Mouse (Mus musculus) intestine, postnatal 0 days (tissue): Measurements from ENCODE around the gene Il31ra. TPM values are rescaled to one million over a fixed set of nuclear protein-coding genes. Genes with fewer than 3 reads are reported as not detected.

Experiments
- ATAC-seq: fragments of 200-750 bp; cut with Nextera tagmentation; 2 replicates; pipeline ENCODE4 v1.8.0; 2017; ENCODE audit warnings: mild to moderate bottlenecking, moderate TSS enrichment, moderate library complexity
- H3K27ac ChIP-seq: fragments of 300-500 bp; sonication (generic); 2 replicates; pipeline ENCODE4 v1.5.1; 2014; ENCODE audit warnings: mild to moderate bottlenecking, low read depth, low read length, moderate library complexity
- H3K27me3 ChIP-seq: fragments of 300-500 bp; sonication (generic); replicated peaks from 2 replicates; pipeline ENCODE4 v1.6.1; 2014; ENCODE audit warnings: low read length, mixed read lengths; ENCODE audit not compliant: control insufficient read depth, insufficient read depth
- H3K36me3 ChIP-seq: fragments of 300-500 bp; sonication (generic); 2 replicates; pipeline ENCODE4 v1.6.1; 2014; ENCODE audit warnings: mild to moderate bottlenecking, moderate library complexity; ENCODE audit not compliant: control insufficient read depth, insufficient read depth
- H3K4me1 ChIP-seq: fragments of 300-500 bp; sonication (generic); replicated peaks from 2 replicates; pipeline ENCODE4 v1.6.1; 2014; ENCODE audit warnings: antibody characterized with exemption, low read length, mixed read lengths; ENCODE audit not compliant: control insufficient read depth, insufficient read depth
- H3K4me2 ChIP-seq: fragments of 300-500 bp; sonication (generic); replicated peaks from 2 replicates; pipeline ENCODE4 v1.6.1; 2014; ENCODE audit warnings: low read depth, mild to moderate bottlenecking, moderate library complexity
- H3K4me3 ChIP-seq: fragments of 300-500 bp; sonication (generic); 2 replicates; pipeline ENCODE4 v1.5.1; 2014; ENCODE audit warnings: low read depth, low read length
- H3K9ac ChIP-seq: fragments of 300-500 bp; sonication (generic); 2 replicates; pipeline ENCODE4 v1.6.1; 2014; ENCODE audit warnings: mild to moderate bottlenecking, low read depth, low read length
- H3K9me3 ChIP-seq: fragments of 300-500 bp; sonication (generic); 2 replicates; pipeline ENCODE4 v1.6.1; 2016; ENCODE audit warnings: mixed run types; ENCODE audit not compliant: control insufficient read depth
- CTCF ChIP-seq: sonication (generic); IDR thresholded peaks from 2 replicates; pipeline ENCODE4 v1.5.1; 2016; ENCODE audit warnings: low read depth, mild to moderate bottlenecking, control low read depth, antibody characterized with exemption, moderate library complexity
- WGBS: fragments of 180-500 bp; shearing (Covaris S2); extraction: QIAGEN DNeasy Blood & Tissue Kit; methylation state at CpG from one replicate; pipeline ENCODE4 v1.1.7; 2014; 5-methylcytosine and 5-hydroxymethylcytosine counted together
- polyA plus RNA-seq: library from polyadenylated mRNA; unstranded; fragments of >200 nt; fragmentation: Nextera tagmentation; extraction: Ambion mirVana; gene quantifications from 2 replicates; pipeline ENCODE4 v1.2.1, GENCODE M21; 2015

The Il31ra gene
- polyA plus RNA-seq, 1 experiment from 2014 or later: 0.22 TPM

- Histone ChIP-seq H3K4me2 (no peak overlapping the region), H3K36me3 (no peaks in the 10 kb centered on the region), H3K9me3 (no peaks in the 10 kb centered on the region), H3K4me3 (no peak overlapping the region), H3K4me1 (no peaks in the 10 kb centered on the region), H3K27me3 (no peaks in the 10 kb centered on the region), H3K27ac (no peak overlapping the region), H3K9ac (no peak overlapping the region)
- no peak for ATAC-seq
- WGBS: 58% methylated on average over 7 of the region's 7 CpGs
- TF ChIP-seq CTCF: no peak
Measured at GRCm38 (mm10) chr13:112623656-112624055, 29.5 kb upstream of the Il31ra start.

GRCm38 (mm10) chr13:112621592-112621991, 27.4 kb upstream of the Il31ra start:
- peak; percentile 52 for TF ChIP-seq CTCF
- no peak overlapping the region for H3K9ac ChIP-seq
- H3K9me3 ChIP-seq: no peaks in the 10 kb centered on the region

DNA sequence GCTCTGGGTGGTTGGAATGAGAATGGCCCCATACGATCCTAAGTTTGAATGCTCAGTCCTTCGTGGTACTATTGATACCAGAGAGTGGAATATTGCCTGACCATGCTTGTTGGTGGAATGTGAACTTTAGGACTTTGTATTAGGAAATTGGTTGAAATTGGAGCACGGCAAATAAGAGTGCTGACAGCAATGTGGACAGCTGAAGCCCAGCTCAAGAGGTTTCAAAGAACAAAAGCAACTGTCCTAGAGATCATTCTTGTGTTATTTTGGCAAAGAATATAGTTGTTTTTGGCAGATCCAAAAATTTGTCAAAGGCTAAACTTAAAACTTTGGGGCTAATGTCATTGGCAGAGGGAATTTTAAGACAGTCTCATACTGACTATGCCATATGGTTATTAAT, 14.4 kb upstream of the Il31ra start:
- Histone ChIP-seq H3K36me3 (no peaks in the 10 kb centered on the region), H3K27ac (no peak overlapping the region), H3K4me3 (no peak overlapping the region), H3K4me1 (no peaks in the 10 kb centered on the region), H3K27me3 (no peaks in the 10 kb centered on the region), H3K4me2 (no peak overlapping the region), H3K9ac (no peak overlapping the region), H3K9me3 (no peaks in the 10 kb centered on the region)
- ATAC-seq: no peak
- 75% methylated on average over 3 of the region's 3 CpGs for WGBS
- TF ChIP-seq CTCF: no peak

More at GRCm38 (mm10) chr13:112621592-112621991, 27.4 kb upstream of the Il31ra start:
- ATAC-seq: no peak
- no peaks in the 10 kb centered on the region for H3K4me1 ChIP-seq
- 53% methylated on average over 3 of the region's 3 CpGs for WGBS
- H3K27ac ChIP-seq: no peak overlapping the region
- no peaks in the 10 kb centered on the region for H3K27me3 ChIP-seq
- no peaks in the 10 kb centered on the region for H3K36me3 ChIP-seq
- H3K4me3 ChIP-seq: no peak overlapping the region
- no peak overlapping the region for H3K4me2 ChIP-seq

DNA sequence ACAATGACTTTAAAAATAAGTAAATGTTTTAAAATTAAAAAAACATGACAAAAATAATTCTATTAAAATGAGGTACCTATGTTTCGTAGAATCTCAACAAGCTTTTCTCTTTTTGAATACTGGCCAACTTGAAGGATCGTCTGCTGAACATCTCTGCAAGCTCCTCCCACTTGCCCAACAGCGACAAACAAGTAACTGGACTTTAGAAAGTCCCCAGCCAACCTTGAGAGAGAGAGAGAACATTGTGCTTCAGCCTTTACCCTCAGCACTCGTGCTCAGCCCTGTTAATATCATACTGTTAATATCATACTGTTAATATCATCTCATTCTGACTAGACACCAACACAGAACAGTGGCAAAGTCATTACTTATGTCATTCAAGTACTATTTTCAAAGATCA, 10.3 kb upstream of the Il31ra start:
- Histone ChIP-seq H3K9ac (no peak overlapping the region), H3K4me2 (no peak overlapping the region), H3K27me3 (no peaks in the 10 kb centered on the region), H3K4me1 (no peaks in the 10 kb centered on the region), H3K4me3 (no peak overlapping the region), H3K27ac (no peak overlapping the region), H3K9me3 (no peaks in the 10 kb centered on the region), H3K36me3 (no peaks in the 10 kb centered on the region)
- no peak for TF ChIP-seq CTCF
- ATAC-seq: no peak
- WGBS: 48% methylated on average over 4 of the region's 4 CpGs

- Histone ChIP-seq H3K27ac (no peak overlapping the region), H3K9me3 (no peaks in the 10 kb centered on the region), H3K9ac (no peak overlapping the region), H3K27me3 (no peaks in the 10 kb centered on the region), H3K4me3 (no peak overlapping the region), H3K4me1 (no peaks in the 10 kb centered on the region), H3K36me3 (no peaks in the 10 kb centered on the region), H3K4me2 (no peak overlapping the region)
- TF ChIP-seq CTCF: no peak
- WGBS: 89% methylated on average over 1 of the region's 1 CpGs
- no peak for ATAC-seq
Measured at GRCm38 (mm10) chr13:112603839-112604238, 9.7 kb upstream of the Il31ra start.

GRCm38 (mm10) chr13:112602607-112603006, 8.4 kb upstream of the Il31ra start:
- H3K4me2 ChIP-seq: no peak overlapping the region

GRCm38 (mm10) chr13:112590254-112590653, 3.9 kb downstream of the Il31ra start:
- Histone ChIP-seq H3K9ac (no peak overlapping the region), H3K27ac (no peak overlapping the region), H3K27me3 (no peaks in the 10 kb centered on the region), H3K9me3 (no peaks in the 10 kb centered on the region), H3K36me3 (no peaks in the 10 kb centered on the region), H3K4me2 (no peak overlapping the region), H3K4me1 (no peaks in the 10 kb centered on the region), H3K4me3 (no peak overlapping the region)
- no peak for TF ChIP-seq CTCF
- WGBS: 43% methylated on average over 2 of the region's 2 CpGs
- no peak for ATAC-seq

More at GRCm38 (mm10) chr13:112602607-112603006, 8.4 kb upstream of the Il31ra start:
- Histone ChIP-seq H3K9ac (no peak overlapping the region), H3K4me1 (no peaks in the 10 kb centered on the region), H3K36me3 (no peaks in the 10 kb centered on the region), H3K9me3 (no peaks in the 10 kb centered on the region), H3K27ac (no peak overlapping the region), H3K27me3 (no peaks in the 10 kb centered on the region), H3K4me3 (no peak overlapping the region)
- WGBS: 84% methylated on average over 2 of the region's 2 CpGs
- no peak for TF ChIP-seq CTCF
- ATAC-seq: no peak
